Mouse (Mus musculus): ENCODE measurements around the gene Tut4. TPM values are rescaled to one million over a fixed set of nuclear protein-coding genes. Genes with fewer than 3 reads are reported as not detected.

The Tut4 gene
- polyA plus RNA-seq (2012; rRNA removed): 23.7 and 28.8 TPM in 2 replicates

DNA sequence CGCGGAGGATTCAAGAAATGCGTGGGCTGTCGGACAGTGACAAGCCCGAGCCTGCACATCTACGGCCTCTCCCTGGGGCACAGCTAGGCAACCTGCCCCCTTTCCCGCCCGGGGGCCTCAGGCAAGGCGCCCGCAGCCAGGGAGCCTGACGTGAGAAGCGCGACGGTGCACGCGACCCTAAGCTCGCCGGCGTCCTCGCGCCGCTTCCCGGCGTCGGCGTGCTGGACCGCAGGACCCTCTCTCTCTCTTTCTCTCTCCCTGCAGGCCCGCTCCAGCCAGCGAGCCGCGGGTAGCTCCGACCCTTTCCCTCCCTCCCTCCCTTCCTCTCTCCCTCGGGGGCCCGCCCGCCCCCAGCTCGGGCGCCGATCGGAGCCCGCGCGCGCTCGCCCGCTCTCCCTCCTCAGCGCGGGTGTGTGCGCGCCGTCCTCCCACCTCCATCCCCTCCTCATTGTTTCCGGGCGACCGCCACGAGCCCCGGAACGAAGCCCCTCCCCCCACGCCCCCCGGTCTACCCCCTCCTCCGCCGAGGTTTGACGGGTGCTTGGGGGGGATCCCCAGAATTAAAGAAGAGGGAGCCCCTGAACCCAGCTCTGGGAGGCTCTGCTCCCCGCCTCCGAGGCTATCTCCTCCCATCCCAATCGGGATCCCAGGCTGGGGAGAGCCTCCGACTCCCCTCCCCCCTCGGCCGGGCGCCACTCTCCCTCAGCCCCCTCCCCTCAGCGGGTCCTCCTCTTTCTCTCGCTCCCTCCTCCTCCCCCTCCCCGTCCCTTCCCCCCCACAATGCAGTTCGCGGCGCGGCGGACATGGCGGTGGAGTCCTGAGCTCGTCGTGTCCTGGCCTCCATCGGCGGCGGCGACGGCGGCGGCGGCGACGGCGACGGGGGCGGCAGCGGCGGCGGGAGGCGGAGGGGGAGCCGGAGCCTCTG is at the start of gene Tut4:
Gene Tut4 (plus strand): TSS at position 196 of the 925 bp plus-strand sequence.
- no peak for TF ChIP-seq CTCF (conservative IDR thresholded peaks at IDR 0.05; ENCODE audit: insufficient read depth, insufficient read length, low read depth, low read length)
- Histone ChIP-seq H3K4me3 (ENCODE audit: insufficient read depth, low read depth, low read length) (peak within 1 kb of the TSS; percentile 90), H3K27ac (ENCODE audit: insufficient read depth, low read depth, low read length) (peak within 1 kb of the TSS; percentile 13), H3K4me1 (ENCODE audit: control insufficient read depth, insufficient read depth, low read length) (no peaks in the 10 kb centered on the region), H3K36me3 (ENCODE audit: control insufficient read depth, insufficient read depth, low read length) (no peaks in the 10 kb centered on the region), H3K27me3 (replicated peaks; ENCODE audit: control insufficient read depth, insufficient read depth, low read length) (no peaks in the 10 kb centered on the region)
- WGBS: under 1% methylated on average over 93 of the region's 97 CpGs
- peak; percentile 80 for DNase-seq

DNA sequence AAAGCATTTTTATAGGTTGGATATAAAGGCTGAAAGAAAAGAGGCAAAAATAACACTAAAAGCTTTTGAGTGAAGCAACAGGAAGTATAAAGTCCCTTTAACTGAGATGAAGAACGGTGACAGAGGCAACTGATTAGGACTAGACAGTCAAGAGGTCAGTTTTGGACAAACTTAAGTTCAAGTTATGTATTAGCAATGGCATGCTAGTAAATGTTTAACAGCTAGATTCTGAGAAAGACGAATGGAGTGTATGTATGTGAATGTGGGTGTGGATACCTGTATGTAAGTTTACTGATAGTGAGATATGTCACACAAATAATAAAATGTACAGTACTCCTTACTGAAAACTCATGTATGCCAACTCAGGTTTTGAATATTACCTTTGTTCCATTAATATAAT is 34.6 kb upstream of the Tut4 start:
- H3K4me1 ChIP-seq (ENCODE audit: control insufficient read depth, insufficient read depth, low read length): no peaks in the 10 kb centered on the region
- H3K36me3 ChIP-seq (ENCODE audit: control insufficient read depth, insufficient read depth, low read length): no peaks in the 10 kb centered on the region
- H3K4me3 ChIP-seq (ENCODE audit: insufficient read depth, low read depth, low read length): no peak overlapping the region
- H3K27ac ChIP-seq (ENCODE audit: insufficient read depth, low read depth, low read length): no peak overlapping the region
- H3K27me3 ChIP-seq (replicated peaks; ENCODE audit: control insufficient read depth, insufficient read depth, low read length): no peaks in the 10 kb centered on the region
- no peak for DNase-seq
- no peak for TF ChIP-seq POLR2A (IDR thresholded peaks at IDR 0.05; ENCODE audit: low read depth, low read length)
- WGBS: 24% methylated on average over 2 of the region's 2 CpGs

DNA sequence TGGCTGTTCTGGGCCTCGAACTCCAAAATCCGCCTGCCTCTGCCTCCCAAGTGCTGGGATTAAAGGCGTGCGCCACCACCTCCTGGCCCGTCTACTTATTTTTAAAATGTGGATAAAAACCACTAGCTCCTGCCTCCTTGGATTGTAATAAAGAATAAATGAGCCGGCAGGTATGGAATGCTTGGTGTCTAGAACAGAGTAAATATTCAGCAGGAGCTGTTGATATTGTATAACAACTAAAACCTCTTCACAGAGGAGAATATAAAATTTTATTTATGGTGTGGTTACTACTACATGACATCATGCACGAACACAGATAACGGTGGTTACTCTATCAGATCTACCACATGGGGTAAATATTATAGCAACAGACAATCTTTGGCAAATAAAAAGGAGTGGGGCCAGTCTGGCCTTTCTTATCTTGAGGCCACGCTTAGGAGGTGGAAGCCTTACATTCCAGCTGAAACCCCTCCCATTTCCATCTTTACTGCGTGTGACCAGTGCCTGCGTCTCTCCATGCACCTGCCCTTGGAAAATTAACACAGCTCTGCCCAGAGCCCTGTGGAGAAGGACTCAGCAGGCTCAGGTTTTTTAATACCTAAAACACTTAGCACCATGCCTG is 31.4 kb upstream of the Tut4 start:
- 70% methylated on average over 11 of the region's 11 CpGs for WGBS

DNA sequence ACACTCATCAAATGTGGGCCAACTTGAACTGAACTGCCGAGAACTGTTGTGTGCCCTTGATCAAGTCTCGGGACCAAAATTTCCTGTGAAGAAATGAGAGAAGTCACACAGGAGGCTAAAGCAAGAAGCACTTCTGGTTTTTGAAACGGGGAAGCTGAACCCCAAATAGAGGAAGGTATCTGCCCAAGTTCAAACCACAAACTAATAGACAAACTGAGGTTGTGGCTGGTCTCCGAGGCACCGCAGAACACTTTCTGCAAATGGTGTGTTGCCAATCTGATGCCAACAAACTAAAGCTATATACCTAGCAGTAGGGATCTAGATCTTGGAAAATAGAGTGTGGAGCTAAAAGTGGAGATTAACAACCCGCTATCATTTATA is 30.9 kb upstream of the Tut4 start:
- Histone ChIP-seq H3K27ac (ENCODE audit: insufficient read depth, low read depth, low read length) (no peak overlapping the region), H3K4me1 (ENCODE audit: control insufficient read depth, insufficient read depth, low read length) (no peaks in the 10 kb centered on the region), H3K27me3 (replicated peaks; ENCODE audit: control insufficient read depth, insufficient read depth, low read length) (no peaks in the 10 kb centered on the region), H3K4me3 (ENCODE audit: insufficient read depth, low read depth, low read length) (no peak overlapping the region), H3K36me3 (ENCODE audit: control insufficient read depth, insufficient read depth, low read length) (no peaks in the 10 kb centered on the region)
- DNase-seq: no peak
- WGBS: 83% methylated on average over 6 of the region's 6 CpGs
- TF ChIP-seq CTCF (conservative IDR thresholded peaks at IDR 0.05; ENCODE audit: insufficient read depth, insufficient read length, low read depth, low read length) (no peak), POLR2A (IDR thresholded peaks at IDR 0.05; ENCODE audit: low read depth, low read length) (no peak)

More for the DNA sequence above, 31.4 kb upstream of the Tut4 start:
- Histone ChIP-seq H3K4me3 (ENCODE audit: insufficient read depth, low read depth, low read length) (no peak overlapping the region), H3K27ac (ENCODE audit: insufficient read depth, low read depth, low read length) (no peak overlapping the region), H3K27me3 (replicated peaks; ENCODE audit: control insufficient read depth, insufficient read depth, low read length) (no peaks in the 10 kb centered on the region), H3K4me1 (ENCODE audit: control insufficient read depth, insufficient read depth, low read length) (no peaks in the 10 kb centered on the region), H3K36me3 (ENCODE audit: control insufficient read depth, insufficient read depth, low read length) (no peaks in the 10 kb centered on the region)
- no peak for DNase-seq
- no peak for TF ChIP-seq CTCF (conservative IDR thresholded peaks at IDR 0.05; ENCODE audit: insufficient read depth, insufficient read length, low read depth, low read length)
- TF ChIP-seq POLR2A (IDR thresholded peaks at IDR 0.05; ENCODE audit: low read depth, low read length): no peak

DNA sequence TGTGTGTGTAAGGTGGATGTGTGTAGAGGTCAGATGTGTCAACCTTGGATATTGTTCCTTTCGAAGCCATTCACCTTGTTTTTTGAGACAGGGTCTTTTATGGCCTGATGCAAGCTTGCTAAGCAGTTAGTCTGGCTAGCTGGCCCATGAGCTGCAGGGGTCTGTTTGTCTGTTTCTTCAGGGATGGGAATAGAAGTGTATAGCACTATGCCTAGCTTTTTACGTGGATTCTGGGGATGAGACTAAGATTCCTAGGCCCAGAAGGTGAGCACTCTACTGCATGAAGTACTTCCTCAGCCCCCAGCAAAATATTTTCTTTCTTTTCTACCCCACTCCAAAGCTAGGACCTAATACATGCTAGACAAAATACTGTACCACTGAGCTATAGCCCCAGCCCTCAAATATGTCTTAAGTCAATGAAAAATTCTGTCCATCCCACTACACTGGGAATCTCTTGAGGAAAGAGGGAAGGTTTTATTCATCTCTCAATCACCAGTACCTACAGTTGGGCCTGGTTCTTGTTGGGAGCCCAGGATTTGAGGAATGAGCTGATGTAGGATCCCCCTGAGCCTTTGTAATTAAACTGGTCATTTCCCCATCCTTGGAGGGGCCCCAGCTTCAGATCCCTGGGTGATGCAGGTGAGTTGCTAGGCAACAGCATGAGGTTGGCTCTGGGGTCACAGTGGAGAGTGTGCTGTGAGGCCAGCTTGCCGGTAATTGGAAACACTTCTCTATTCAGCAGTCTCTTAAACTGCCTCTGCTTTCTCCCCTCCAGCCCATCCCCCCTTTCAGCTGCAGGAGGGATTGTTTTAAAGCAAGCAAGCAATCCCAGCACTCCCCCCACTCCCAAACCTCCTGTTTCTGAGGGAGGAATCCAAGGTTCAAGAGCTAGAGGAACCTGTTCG is 28.3 kb upstream of the Tut4 start:
- TF ChIP-seq CTCF (conservative IDR thresholded peaks at IDR 0.05; ENCODE audit: insufficient read depth, insufficient read length, low read depth, low read length) (no peak), POLR2A (IDR thresholded peaks at IDR 0.05; ENCODE audit: low read depth, low read length) (no peak)
- DNase-seq: no peak
- no peaks in the 10 kb centered on the region for H3K4me1 ChIP-seq (ENCODE audit: control insufficient read depth, insufficient read depth, low read length)
- H3K36me3 ChIP-seq (ENCODE audit: control insufficient read depth, insufficient read depth, low read length): no peaks in the 10 kb centered on the region
- H3K27me3 ChIP-seq (replicated peaks; ENCODE audit: control insufficient read depth, insufficient read depth, low read length): no peaks in the 10 kb centered on the region
- 66% methylated on average over 4 of the region's 4 CpGs for WGBS
- H3K27ac ChIP-seq (ENCODE audit: insufficient read depth, low read depth, low read length): no peak overlapping the region
- no peak overlapping the region for H3K4me3 ChIP-seq (ENCODE audit: insufficient read depth, low read depth, low read length)

DNA sequence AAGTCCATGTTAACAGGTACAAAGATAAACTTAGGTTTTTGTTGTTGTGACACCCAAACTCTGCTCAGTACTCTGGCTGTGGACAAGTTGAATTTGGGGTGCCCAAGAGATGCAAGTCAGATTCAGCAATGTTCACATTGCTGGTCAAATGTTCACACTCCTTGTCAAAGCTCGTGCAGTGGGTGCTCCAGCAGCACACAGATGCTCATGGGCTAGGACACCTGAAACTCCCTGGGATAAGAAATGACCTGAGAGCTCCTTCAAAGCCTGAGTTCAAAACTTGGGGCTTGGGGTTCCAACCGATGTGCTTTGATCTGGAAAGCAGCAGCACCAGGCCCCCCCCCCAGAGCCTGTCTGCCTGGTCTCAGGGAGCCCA is 27.7 kb upstream of the Tut4 start:
- Histone ChIP-seq H3K4me3 (ENCODE audit: insufficient read depth, low read depth, low read length) (no peak overlapping the region), H3K36me3 (ENCODE audit: control insufficient read depth, insufficient read depth, low read length) (no peaks in the 10 kb centered on the region), H3K27me3 (replicated peaks; ENCODE audit: control insufficient read depth, insufficient read depth, low read length) (no peaks in the 10 kb centered on the region), H3K4me1 (ENCODE audit: control insufficient read depth, insufficient read depth, low read length) (no peaks in the 10 kb centered on the region), H3K27ac (ENCODE audit: insufficient read depth, low read depth, low read length) (no peak overlapping the region)
- TF ChIP-seq CTCF (conservative IDR thresholded peaks at IDR 0.05; ENCODE audit: insufficient read depth, insufficient read length, low read depth, low read length) (no peak), POLR2A (IDR thresholded peaks at IDR 0.05; ENCODE audit: low read depth, low read length) (no peak)
- 61% methylated on average over 2 of the region's 2 CpGs for WGBS
- DNase-seq: peak; percentile 4
